Mouse (Mus musculus) forebrain, embryonic 10.5 days (tissue): ENCODE data around the gene Eef1akmt3. TPM values are rescaled to one million over a fixed set of nuclear protein-coding genes. Genes with fewer than 3 reads are reported as not detected.

ENCODE experiments used
- DNase-seq: peaks from one replicate; pipeline ENCODE4 v3.0.0-alpha.2; 2017; ENCODE audit warnings: low spot score; ENCODE audit errors: extremely low spot score
- H3K27ac ChIP-seq: fragments of 300-500 bp; sonication (generic); 2 replicates; pipeline ENCODE4 v1.5.1; 2016; ENCODE audit warnings: mild to moderate bottlenecking
- H3K27me3 ChIP-seq: fragments of 300-500 bp; sonication (generic); 2 replicates; pipeline ENCODE4 v1.6.1; 2016; ENCODE audit warnings: mild to moderate bottlenecking; ENCODE audit not compliant: poor library complexity, severe bottlenecking
- H3K36me3 ChIP-seq: fragments of 300-500 bp; sonication (generic); replicated peaks from 2 replicates; pipeline ENCODE4 v1.6.1; 2016; ENCODE audit warnings: mild to moderate bottlenecking, moderate library complexity
- H3K4me1 ChIP-seq: fragments of 300-500 bp; sonication (generic); 2 replicates; pipeline ENCODE4 v1.6.1; 2016
- H3K4me3 ChIP-seq: fragments of 300-500 bp; sonication (generic); 2 replicates; pipeline ENCODE4 v1.5.1; 2016; ENCODE audit warnings: mild to moderate bottlenecking, moderate library complexity
- H3K9me3 ChIP-seq: fragments of 300-500 bp; sonication (generic); 2 replicates; pipeline ENCODE4 v1.6.1; 2016; ENCODE audit warnings: mild to moderate bottlenecking, moderate library complexity
- whole genome bisulfite sequencing: fragments of 180-500 bp; shearing (Covaris S2); methylation state at CpG from one replicate; pipeline ENCODE4 v1.1.7; 2016; 5-methylcytosine and 5-hydroxymethylcytosine counted together
- polyA plus RNA-seq: library from polyadenylated mRNA; unstranded; fragments of >200 nt; fragmentation: Nextera tagmentation; extraction: Ambion mirVana; gene quantifications from 2 replicates; pipeline ENCODE4 v1.2.1, GENCODE M21; 2016

Eef1akmt3 gene
- polyA plus RNA-seq, 1 experiment from 2014 or later: 0.21 TPM

DNA sequence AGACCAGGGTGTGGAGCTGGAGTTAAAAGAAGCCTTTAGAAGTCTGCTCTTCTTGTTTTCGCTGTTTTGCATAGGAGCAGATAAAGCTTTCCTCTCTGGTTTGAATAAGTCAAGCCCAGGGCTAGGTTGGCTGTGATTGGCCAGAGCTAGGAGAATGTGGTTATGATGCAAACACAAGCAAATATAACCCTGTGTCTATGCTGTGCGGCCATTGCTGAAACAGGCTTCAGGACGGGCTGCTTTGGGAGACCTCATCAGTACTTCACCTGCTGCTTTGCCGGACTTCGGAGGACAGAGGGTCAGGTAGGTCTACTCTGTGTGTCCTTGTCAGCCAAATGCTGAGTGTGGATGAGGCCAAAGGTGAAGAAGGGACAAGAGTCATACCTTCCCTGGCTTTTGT is 40.8 kb downstream of the Eef1akmt3 start, which contains the start of gene Avil:
Avil (plus strand) TSS at position 181 of the 400 bp plus-strand sequence.
- no peak within 1 kb of the TSS for H3K27ac ChIP-seq
- DNase-seq: no peak
- no peaks in the 10 kb centered on the region for H3K27me3 ChIP-seq
- H3K36me3 ChIP-seq: peaks cover 48% of the 10 kb centered on the region
- H3K4me3 ChIP-seq: no peak within 1 kb of the TSS
- peaks cover 10% of the 10 kb centered on the region for H3K4me1 ChIP-seq
- no peaks in the 10 kb centered on the region for H3K9me3 ChIP-seq
- WGBS: 93% methylated on average over 5 of the region's 5 CpGs

DNA sequence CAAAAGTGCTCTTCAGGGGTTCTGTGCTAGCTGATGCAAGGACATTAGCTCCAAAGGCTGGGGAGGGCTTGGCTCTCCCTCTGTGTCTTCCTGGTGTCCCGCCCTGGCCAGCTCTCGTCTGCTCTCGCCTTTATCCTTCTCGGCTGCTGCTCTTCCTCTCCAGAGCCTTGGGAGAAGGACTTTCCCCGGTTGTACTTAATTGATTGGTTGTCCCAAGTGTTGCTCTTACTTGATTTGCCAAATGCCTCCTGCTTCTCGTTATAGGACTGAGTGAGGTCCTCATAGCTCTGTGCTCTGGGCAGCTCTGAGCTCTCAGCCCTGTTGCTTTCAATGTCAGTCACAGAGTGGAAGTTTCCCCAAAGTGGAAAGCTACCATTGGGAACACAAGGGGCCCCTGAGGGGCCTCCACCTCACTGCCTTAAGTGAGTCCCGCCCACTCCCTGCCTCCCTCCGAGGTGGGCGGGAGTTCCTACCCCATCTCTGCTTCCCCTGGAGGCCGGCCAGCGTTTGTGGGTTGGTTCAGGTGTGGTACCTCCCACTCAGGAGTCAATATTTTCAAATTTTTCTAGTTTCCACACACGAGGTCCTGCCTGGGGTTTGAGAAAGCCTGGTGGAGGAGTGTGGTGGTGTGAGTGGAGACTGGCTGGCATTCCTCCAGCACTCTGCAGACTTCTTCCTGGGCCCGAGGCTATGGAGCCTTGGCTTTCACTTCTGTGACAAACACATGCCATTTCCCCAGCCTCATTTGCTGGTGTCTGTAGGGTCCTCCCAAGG is 43.8 kb downstream of the Eef1akmt3 start:
- H3K27ac ChIP-seq: no peak overlapping the region
- H3K4me1 ChIP-seq: no peaks in the 10 kb centered on the region
- no peaks in the 10 kb centered on the region for H3K9me3 ChIP-seq
- peaks cover 78% of the 10 kb centered on the region for H3K36me3 ChIP-seq
- WGBS: 79% methylated on average over 13 of the region's 13 CpGs
- H3K4me3 ChIP-seq: no peak overlapping the region
- no peaks in the 10 kb centered on the region for H3K27me3 ChIP-seq
- no peak for DNase-seq

GRCm38 (mm10) chr10:126993621-126994020 is 47.7 kb downstream of the Eef1akmt3 start:
- H3K27ac ChIP-seq: no peak overlapping the region
- no peaks in the 10 kb centered on the region for H3K27me3 ChIP-seq
- 97% methylated on average over 3 of the region's 3 CpGs for WGBS
- H3K36me3 ChIP-seq: peaks cover 75% of the 10 kb centered on the region
- DNase-seq: no peak
- H3K9me3 ChIP-seq: no peaks in the 10 kb centered on the region
- peaks cover 21% of the 10 kb centered on the region for H3K4me1 ChIP-seq
- no peak overlapping the region for H3K4me3 ChIP-seq

DNA sequence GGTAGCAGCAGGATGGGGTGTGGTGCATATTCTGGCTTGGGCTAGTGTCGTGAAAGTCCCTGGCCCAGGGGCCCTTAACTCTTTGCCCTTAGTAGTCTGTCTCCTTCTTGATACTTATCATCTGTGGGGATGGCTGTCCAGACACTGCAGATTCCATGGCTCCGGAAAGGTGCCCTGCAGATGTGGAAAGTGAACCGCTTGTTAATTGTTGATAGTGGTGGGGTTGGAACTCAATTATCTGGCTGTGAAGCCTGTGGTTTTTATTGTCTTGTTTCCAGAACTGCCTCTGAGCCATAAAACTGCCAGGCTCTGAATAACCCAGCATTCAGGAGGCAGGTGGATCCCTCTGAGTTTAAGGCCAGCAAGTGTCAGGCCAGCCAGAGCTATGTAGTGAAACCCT is 49.6 kb downstream of the Eef1akmt3 start:
- H3K4me3 ChIP-seq: no peak overlapping the region
- no peak for DNase-seq
- peaks cover 62% of the 10 kb centered on the region for H3K36me3 ChIP-seq
- H3K4me1 ChIP-seq: peaks cover 40% of the 10 kb centered on the region
- 91% methylated on average over 3 of the region's 3 CpGs for WGBS
- H3K27ac ChIP-seq: no peak overlapping the region
- no peaks in the 10 kb centered on the region for H3K9me3 ChIP-seq
- no peaks in the 10 kb centered on the region for H3K27me3 ChIP-seq

DNA sequence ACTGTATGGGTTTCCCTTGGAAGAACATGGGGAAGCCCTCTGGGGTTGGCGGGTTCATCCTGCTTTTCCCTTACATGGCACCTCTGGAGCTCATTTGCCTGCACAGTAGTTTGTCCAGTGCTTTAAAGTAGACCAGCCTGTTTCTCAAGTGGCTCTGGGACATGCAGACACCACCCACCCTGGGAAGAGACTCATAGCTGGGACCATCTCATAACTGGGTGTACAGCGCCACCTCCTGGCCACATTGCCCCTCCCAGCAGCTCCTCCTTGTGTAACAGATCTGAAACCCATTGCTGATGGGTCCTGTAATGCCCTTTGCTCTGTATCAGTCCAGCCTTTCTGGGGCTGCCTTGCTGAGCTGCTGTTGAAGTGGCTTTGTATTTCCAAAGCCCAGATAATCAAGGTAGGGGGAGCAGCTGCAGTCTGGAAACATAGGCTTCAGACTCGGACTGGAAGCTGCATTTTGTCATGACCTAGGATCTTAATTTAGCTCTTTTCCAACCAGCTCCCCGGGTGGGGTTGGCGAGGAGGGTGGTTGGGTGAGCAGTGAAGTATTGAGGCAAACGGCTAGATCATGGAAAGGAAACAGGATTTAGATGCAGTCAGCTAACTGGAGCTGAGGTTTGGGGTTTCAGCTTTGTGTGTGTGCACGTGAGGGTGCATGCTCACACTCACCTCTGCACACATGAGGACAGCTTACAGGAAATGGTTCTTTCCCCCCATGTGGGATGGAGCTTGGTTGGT is 50.8 kb downstream of the Eef1akmt3 start:
- no peaks in the 10 kb centered on the region for H3K9me3 ChIP-seq
- H3K27me3 ChIP-seq: no peaks in the 10 kb centered on the region
- H3K36me3 ChIP-seq: peaks cover 59% of the 10 kb centered on the region
- peak; percentile 87 for DNase-seq
- no peak overlapping the region for H3K27ac ChIP-seq
- 70% methylated on average over 7 of the region's 7 CpGs for WGBS
- H3K4me1 ChIP-seq: peaks cover 52% of the 10 kb centered on the region
- H3K4me3 ChIP-seq: no peak overlapping the region; the same call in 1 of the 2 replicates

- Histone ChIP-seq H3K27me3 (no peaks in the 10 kb centered on the region), H3K4me3 (no peak overlapping the region), H3K4me1 (peaks cover 70% of the 10 kb centered on the region), H3K36me3 (peaks cover 57% of the 10 kb centered on the region), H3K27ac (no peak overlapping the region), H3K9me3 (no peaks in the 10 kb centered on the region)
- 83% methylated on average over 5 of the region's 5 CpGs for WGBS
- no peak for DNase-seq
Observed at GRCm38 (mm10) chr10:126988513-126989165, 52.7 kb downstream of the Eef1akmt3 start.

DNA sequence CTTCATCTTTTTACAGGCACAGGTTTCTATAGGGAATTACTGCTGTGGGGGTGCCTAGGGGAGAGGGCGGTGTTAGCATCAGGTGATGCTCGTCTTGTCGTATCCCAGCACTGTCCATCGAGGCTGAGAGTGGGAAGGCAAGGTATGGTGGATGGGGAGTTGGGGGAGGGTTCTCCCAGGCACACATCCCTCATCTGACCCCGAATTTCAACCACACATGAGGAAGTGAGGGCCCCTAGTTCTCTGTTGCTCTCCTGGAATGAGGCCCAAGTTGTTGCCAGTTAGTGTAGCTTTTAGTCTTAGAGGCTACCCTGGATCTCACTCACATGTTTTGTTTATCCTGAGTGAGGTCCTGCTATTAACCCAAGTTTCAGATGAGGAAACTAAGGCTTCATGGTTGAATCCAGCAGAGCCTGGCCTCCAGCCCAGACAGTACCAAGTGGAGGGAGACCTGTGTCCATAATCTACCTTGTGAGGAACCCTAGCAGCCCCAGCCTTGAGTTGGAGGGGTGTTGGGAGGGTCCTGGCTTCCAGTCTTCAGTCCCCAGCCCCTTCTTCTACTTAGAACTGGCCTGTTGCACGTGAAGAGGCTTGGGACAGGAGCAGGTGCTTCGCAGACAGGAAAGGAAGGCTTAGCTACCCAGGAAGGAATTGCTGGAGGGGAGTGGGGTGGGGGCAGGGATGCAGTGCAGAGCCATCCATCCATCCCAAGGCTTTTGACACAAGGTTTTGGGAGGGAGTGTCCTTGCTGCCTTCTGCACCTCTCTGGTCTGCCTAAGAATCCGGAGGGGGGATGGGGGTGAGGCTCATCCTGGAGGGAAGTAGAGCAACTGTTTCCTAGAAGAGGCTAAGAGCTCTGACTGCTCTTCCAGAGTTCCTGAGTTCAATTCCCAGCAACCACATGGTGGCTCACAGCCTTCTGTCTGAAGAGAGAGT is 53.9 kb downstream of the Eef1akmt3 start:
- H3K4me3 ChIP-seq: no peak overlapping the region
- H3K27ac ChIP-seq: 0 out of 2 replicates have a peak overlapping the region, but pooled peaks have one; percentile 62
- no peak for DNase-seq
- peaks cover 81% of the 10 kb centered on the region for H3K4me1 ChIP-seq
- H3K36me3 ChIP-seq: peaks cover 56% of the 10 kb centered on the region
- 63% methylated on average over 8 of the region's 8 CpGs for WGBS
- H3K27me3 ChIP-seq: no peaks in the 10 kb centered on the region
- no peaks in the 10 kb centered on the region for H3K9me3 ChIP-seq

DNA sequence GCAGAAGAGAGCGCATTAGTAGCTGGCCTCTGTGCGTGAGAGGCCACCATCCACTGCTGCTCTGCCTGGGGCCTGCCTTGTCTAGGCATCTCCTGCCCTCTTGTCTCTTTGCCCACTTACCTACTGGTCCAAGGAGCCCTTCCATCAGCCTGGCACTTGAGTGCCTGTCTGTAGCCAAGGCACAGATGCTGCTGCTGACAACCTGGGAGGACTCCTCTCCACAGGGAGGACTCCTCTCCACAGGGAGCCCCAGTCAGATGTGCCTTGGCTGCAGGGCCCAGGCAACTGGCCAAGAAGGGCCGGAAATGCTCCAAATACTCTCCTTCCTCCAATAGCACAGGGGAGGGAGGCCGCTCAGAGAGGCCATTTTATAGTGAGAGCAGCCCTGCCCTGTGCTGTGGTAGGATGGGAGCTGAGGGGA is 54.8 kb downstream of the Eef1akmt3 start:
- 0 out of 2 replicates have a peak overlapping the region, but pooled peaks have one; percentile 4 for H3K4me3 ChIP-seq
- no peak for DNase-seq
- no peaks in the 10 kb centered on the region for H3K9me3 ChIP-seq
- peaks cover 90% of the 10 kb centered on the region for H3K4me1 ChIP-seq
- WGBS: 71% methylated on average over 4 of the region's 4 CpGs
- H3K36me3 ChIP-seq: peaks cover 49% of the 10 kb centered on the region
- no peaks in the 10 kb centered on the region for H3K27me3 ChIP-seq
- peak overlapping the region; percentile 62 for H3K27ac ChIP-seq

GRCm38 (mm10) chr10:126985579-126985978 is 55.7 kb downstream of the Eef1akmt3 start:
- peaks cover 43% of the 10 kb centered on the region for H3K36me3 ChIP-seq
- no peak overlapping the region for H3K27ac ChIP-seq
- H3K4me1 ChIP-seq: peaks cover 93% of the 10 kb centered on the region
- no peak for DNase-seq
- H3K27me3 ChIP-seq: no peaks in the 10 kb centered on the region
- H3K9me3 ChIP-seq: no peaks in the 10 kb centered on the region
- H3K4me3 ChIP-seq: no peak overlapping the region
- 95% methylated on average over 9 of the region's 9 CpGs for WGBS

GRCm38 (mm10) chr10:126985127-126985526 is 56.2 kb downstream of the Eef1akmt3 start:
- Histone ChIP-seq H3K9me3 (no peaks in the 10 kb centered on the region), H3K27ac (peak overlapping the region; percentile 45), H3K4me3 (0 out of 2 replicates have a peak overlapping the region, but pooled peaks have one; percentile 5), H3K36me3 (peaks cover 43% of the 10 kb centered on the region), H3K27me3 (no peaks in the 10 kb centered on the region), H3K4me1 (peaks cover 93% of the 10 kb centered on the region)
- 94% methylated on average over 4 of the region's 4 CpGs for WGBS
- no peak for DNase-seq

DNA sequence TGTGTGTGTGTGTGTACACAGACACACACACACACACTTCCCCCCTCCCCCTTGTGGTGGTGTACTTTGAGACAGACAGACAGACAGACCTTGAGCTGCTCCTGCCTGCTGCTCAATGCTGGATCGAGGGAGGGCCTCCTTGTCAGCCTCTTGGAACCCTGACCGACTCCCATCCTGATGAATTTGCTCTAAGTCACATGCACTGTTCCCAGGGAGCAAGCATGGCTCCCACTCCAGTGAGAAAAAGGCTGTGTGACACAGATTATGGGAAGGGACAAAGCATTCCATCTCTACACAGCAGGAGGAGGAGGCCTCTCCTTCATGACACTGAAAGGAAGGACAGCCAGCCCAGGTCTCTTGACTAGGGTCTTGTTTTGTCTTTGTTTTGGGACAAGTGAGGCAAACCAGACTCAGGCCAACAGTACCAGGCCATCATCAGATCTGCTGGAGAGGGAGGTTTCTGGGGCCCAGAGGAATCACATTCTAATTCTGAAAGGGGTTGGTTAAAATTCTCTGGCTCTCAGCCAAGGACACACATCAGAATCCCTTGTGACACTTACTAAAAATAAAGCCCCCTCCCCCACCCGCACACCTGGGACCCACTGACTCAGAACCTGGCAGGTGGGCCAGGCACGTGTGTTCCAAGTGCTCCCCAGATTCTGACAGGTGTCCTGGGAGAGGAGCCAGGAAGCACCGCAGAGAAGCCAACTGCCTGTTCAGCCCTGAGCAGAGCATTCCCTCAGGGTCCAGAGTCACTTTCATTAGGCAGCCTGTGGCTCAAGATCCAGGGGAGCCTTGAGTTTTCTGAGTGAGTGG is 56.9 kb downstream of the Eef1akmt3 start:
- Histone ChIP-seq H3K36me3 (peaks cover 43% of the 10 kb centered on the region), H3K27ac (peak overlapping the region; percentile 45), H3K4me1 (peaks cover 95% of the 10 kb centered on the region), H3K27me3 (no peaks in the 10 kb centered on the region), H3K9me3 (no peaks in the 10 kb centered on the region), H3K4me3 (peak overlapping the region; percentile 5; the same call in 1 of the 2 replicates)
- 65% methylated on average over 5 of the region's 5 CpGs for WGBS
- no peak for DNase-seq
